Mouse (Mus musculus): ENCODE measurements at regions not wholly inside any gene's neighbourhood (a gene's known extent, or its start where the extent isn't known, plus 50 kb on each side); places are given as distances from the start of the nearest gene placed in this dataset.

DNA sequence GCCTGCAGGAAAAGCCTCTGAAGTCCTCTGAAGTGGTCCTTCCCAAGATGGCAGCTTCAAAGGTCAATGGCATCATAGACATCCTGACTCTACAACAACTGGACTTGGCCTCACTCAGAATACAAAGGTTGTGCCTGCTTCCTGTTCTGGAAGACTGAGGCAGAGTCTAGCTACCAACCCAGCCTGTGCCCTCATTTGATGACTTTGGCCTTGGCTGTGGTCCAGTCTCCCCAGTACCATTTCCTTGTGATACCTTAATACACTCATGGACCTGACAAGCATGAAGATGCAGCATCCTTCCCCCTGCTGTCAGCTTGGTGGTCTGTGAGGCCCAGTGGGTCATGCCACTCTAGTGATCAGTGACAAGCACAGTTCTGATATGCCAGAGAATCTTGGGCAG is 130.6 kb downstream of the Gm4791 start:
- no peak for DNase-seq (ENCODE audit: low spot score in 2 of 2)

DNA sequence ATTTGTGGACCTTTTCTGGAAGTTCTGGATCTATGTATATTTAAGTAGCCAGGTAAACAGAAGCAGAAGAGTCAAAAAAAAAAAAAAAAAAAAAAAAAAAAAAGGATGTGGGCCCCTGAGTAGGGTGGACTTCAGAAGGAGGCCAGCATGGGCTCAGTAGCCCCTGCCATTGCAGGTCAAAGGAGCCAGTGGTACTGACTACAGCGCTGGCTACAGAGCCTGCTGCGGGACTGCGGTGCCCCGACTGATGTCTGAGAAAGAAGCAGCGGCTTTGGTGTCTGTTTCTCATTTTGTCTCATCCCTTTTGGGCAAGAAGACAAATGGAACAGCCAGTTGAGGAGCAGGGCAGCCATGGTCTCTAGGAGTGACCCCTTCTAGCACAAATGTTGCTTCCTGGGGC is 134.9 kb downstream of the Gm4791 start:
- DNase-seq (ENCODE audit: low spot score in 2 of 2), result no peak

DNA sequence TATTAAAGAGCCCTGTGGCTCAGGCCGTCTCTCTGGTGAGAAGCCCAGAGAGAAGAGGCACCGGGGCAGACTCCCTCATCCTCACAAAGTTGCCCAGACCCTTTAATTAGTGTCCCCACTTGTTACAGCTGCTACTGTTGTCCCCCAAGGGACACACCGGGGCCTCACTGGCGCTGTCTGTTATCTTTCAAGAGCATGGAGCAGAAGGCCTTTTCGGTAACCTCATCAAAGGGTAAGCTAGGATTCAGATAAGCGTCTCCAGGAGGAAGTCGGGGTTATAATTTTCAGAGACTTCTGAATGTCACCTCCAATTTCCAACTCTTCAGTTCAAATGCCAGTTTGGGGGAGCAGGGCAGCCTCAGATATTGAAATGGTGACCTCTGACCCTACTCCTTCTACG is 135.3 kb downstream of the Gm4791 start:
- no peak for DNase-seq (ENCODE audit: low spot score in 2 of 2)

DNA sequence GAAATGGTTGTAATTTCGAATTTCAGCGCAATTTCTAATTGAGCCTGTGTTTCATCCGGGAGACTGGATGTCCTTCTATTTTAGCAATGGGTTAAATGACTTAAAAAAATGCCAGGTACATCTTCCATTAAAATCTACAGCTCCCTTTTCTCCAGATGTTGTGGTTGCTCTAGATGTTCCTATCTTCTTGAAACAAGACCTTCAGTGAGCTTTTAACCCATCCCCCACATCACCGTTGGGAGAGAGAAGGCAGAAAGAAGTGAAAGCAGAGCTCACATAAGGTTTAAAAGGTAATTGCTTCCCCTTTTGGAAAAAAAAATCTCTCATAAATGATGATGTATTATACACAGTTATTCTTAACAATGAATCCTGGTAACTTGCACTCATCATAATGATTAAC is 135.9 kb downstream of the Gm4791 start:
- DNase-seq (ENCODE audit: low spot score in 2 of 2), result no peak

DNA sequence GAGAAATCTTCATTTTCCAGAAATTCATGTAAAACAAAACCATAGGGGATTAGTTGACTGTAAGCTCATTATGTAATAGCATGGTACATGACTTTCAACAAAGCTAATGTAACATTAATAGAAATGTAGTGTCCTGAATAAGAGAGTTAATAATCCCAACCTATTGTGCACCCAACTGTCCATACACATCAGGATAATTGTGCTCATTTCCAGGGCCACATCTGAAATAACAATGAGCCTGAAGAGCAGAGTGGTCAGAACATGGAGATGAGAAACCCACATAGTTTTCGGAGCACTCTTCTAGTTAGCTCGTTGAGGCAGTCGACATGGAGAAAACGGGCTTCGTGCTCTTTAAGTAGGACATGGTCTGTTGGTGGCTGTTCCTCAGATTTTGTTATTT is 138.1 kb downstream of the Gm4791 start:
- no peak for DNase-seq (ENCODE audit: low spot score in 2 of 2)

DNA sequence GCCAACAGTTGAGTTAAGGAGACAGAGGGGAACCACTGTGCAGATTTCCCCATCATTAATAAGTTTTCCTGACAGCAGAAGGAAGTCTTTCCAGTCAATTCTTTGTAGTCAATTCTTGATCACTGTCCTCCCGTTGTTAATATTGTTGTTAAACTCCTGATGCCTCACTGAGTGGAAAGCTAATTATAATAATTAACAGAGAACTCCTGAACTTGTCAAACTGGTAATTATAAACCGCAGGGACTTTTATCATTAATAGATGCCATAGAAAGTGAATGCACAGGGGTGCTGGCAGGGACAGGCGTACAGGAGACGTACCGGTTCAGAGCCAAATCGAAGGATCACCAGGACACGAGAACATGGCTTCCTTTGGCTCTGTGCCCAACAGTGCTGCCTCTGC is 154.9 kb downstream of the Gm4791 start:
- no peak for DNase-seq (ENCODE audit: low spot score in 2 of 2)

DNA sequence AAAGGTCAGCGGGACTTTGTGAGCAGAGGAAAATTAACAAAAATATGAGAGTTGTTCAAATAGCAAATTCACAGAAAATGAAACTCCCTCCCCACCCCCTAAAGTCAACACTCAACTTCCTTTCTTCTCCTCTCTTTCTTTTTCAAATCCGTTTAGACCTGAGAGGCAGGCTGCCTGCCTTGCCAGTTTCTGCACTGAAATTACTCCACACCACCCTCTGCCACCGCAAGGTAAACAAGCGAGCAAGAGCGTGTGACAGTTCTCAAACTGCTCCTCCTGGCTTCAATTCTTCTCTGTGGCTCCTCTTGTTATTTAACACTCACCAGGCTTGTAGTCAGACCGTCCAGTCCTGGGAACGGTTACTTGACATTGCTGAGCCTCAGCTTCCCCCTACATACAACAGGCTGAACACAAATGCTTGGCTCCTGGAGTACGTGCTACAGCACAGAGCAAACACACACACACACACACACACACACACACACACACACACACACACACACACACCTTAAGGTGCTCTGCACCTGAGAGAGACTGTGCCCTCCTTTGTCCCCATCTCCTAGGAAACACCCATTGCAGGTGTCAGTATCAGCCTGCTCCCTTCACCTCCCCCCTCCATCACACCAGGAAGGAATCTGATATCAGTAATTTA is 167.1 kb downstream of the Gm4791 start:
- DNase-seq (ENCODE audit: low spot score in 2 of 2), result no peak

DNA sequence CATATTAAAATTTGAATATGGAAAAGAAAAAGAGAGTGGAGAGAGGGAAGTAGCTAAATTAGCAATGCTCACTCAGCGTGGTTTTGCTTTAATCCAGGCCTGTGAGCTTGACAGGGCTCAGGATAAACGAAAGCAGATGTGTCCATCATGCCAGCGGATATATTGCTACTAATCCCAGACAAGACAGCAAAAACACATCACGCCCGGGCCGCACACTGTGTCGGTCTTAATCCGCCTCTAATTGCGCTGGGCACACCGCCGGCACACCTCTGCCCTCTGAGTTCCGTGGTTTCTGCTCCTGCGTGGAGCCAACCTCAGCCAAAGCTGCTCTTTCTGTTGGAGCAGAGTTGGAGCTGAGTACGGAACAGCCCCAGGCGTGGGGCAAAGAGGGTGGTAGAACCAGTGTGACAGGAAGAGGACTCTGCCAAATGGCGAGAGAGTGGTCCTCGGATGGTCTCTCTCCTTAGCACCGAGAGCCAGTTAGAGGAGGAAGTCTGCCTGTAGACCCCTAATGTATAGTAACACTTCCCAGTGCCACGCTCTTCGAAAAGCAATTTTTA is 169.2 kb downstream of the Gm4791 start:
- no peak for DNase-seq (ENCODE audit: low spot score in 2 of 2)

DNA sequence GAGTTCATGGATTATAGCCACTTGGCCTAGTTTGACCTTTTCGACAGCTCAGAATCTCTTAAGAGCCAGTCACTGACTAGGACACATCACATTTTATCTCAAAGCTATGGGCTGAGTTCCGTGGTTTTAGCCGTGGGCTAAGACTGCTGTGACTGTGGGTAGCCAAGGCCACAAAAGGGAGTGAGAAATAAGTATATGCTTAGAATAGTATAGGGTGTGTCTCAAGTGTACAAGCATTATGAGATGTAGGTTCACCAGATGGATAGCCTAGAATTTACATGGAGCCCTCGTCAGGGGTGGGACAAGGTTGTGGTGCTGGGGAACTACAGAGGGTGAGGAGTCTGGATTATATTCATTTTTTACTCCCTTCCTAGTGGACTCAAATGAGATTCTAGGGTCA is 177.5 kb downstream of the Gm4791 start:
- DNase-seq (ENCODE audit: low spot score in 2 of 2), result no peak

DNA sequence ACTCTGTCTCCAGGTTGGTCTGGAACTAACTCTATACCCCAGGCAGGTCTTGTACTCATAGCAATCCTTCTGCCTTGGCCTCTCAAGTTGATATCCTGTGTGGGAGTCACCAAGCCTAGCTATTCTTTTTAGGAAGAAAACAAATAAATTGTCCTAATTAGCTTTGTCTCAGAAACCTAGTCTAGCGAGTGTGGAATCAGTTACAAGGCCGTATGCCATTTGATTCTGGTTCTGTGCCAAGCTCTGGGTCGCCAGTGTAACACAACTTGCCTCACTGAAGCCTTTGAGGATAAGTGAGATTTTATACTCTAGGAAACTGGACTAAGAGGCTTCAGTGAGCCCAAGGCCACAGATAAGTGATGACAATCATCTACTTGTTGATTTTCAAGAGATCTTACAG is 219.6 kb downstream of the Gm4791 start:
- DNase-seq (ENCODE audit: low spot score in 2 of 2), result no peak

DNA sequence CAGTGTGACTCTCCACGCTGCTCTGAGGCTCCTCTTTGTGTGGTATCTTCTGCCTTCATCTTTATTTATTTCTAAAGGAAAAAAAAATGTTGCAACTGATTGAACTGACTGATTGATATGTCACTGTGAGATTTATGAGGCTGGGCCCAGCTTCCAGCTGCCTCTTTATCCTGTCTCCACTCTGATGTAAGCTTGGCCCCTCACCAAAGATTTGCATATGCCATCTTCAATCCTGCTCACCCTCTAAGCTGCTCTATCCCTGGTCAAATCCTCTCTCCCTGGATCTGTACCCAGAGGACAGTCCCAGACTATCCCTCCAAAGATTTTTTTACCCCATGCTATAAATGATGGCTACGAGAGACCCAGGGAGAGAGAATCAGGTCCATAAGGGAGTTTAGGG is 225.0 kb downstream of the Gm4791 start:
- no peak for DNase-seq (ENCODE audit: low spot score in 2 of 2)

DNA sequence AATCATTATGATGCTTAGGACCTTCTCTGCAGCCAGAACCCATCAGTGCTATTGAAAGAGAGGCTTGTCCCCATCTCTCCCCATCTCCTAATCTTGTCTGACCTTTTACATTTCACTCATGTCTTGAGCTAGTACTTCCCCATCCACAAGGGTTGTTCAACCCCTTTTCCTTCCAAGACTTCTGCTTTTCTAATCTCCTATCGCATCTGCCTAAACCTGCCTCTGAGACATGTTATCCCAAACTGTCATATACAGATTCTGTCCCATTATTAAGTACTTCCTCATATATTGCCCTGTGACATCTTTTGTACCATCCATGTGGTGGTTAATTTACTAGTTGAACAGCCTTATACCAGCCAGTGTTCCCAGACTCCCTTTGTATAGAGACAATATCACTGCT is 225.7 kb downstream of the Gm4791 start:
- DNase-seq (ENCODE audit: low spot score in 2 of 2), result no peak

DNA sequence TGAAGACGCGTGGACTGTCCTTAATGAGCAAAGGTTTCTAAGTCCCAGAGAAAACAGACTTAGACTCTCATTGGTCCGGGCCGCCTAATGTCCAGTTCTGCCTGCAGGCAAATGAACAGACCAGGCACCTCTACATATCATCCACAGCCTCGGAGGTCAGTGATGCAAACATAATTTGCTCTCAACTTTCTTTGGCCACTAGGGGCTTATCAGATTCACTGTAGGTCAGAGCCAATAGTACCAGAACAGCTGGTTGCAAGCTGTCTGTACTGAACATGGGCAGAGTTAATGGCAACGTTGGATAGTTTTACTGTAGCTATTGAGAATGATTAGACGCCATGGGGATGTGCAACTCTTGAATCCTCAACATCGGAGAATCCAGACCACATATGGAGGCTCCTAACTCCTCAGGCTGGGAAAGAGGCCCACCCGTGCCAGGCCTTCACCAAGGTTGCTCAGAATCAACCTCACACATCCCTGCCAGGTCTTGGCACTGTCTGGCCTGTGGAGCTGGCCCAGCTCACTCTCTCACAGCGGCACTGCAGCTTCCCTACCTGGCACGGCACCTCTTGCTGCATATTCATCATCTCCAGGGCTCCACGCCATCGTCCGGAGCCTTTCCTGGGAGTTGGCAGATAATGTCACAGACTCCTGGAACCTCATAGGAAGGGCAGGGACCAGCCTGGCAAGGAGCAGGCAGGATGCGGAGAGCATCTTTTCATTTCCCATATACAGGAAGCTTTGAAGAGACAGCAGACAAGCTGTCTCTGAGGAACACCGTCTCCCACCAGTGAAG is 228.1 kb downstream of the Gm4791 start:
- DNase-seq (ENCODE audit: low spot score in 2 of 2), result peak; percentile 53

DNA sequence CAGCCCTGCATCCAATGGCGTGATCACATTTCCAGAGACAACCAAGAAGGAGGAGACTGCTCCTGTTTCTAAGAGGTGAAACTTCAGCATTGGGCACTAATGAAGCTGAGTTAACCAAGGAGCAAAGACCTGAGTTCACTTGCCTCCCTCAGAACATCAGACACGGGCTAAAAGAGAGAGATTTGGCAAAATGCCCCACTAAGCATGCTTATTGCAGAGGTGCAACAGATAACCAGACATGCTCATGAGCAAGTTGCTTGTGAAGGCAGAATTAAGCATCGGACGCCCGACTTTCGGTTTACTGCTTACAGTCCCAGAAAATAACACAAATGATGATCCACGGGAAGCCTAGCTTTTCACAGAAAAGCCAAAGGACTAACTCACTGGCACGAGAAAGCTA is 228.8 kb downstream of the Gm4791 start:
- no peak for DNase-seq (ENCODE audit: low spot score in 2 of 2)

DNA sequence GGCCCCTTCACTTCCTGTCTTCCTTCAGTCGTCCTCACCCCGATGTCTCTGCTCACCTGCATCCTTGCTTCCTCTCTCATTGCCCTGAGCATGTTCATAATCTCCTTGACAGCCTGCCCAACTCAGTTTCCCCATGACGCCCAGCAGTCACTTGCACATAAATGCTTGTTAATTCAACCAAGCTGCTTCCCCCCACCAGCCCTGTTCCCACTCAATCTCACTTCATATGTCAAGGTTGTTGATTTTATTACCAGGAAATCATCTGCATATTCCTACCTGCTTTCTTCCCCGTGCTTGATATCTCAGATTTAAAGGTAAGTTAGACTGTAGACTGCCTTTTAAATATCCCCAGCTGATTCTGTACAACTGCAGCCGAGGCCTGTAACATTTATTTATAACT is 230.2 kb downstream of the Gm4791 start:
- DNase-seq (ENCODE audit: low spot score in 2 of 2), result no peak

DNA sequence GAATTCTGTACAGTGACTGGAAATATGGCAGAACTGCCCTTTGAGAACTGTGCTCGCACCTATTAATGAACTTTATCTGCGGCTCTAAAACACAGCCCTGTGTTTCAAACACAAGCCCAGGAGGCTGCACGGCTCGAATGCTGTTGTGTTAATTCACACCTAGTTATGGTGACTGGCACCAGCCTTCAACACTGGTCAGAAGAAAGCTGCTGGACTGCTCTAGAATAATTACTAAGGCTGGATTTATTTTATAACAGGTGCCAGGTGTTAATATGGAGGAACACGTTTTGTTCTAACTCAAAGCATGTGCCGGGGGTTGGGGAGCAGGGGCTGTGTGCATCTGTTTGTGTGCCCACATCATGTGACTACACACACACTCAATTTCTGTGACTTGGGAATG is 230.8 kb downstream of the Gm4791 start:
- DNase-seq (ENCODE audit: low spot score in 2 of 2), result no peak

DNA sequence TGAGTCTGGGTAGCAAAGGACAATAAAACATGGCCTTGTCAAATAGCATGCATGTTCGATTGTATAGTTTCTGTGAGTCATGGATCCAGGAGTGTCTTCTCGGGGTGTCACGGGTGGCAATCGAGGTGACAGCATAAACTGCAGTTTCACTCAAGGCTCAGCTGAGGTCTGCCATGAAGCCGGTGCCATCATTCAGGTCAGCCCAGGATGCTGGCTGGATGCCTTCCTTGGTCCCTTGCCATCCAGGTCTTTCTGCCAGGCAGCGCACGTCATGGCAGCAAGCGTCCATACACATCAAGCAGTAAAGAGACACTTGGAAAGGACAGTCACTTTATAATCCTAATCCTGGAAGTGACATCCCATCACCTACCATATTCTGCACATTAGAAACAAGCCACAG is 242.4 kb downstream of the Gm4791 start:
- DNase-seq (ENCODE audit: low spot score in 2 of 2), result no peak

DNA sequence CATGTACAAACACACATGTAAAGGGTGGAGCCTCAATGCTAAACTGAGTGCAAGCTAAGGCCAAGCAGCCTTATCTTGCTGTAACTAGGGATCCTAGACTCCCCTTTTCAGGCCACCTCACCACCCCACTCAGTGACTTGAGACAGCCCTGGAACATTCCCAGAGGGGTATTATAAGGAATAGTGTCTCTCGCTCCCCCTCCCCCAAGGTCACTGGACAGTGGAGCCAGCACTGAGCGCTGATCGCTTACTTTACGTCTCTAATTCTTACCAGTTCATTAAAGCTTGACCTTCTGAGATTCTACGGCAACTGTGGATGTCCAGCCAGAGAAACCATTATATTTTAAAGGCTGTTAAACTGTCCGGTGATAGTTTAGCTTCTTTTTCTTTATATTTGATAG is 243.5 kb downstream of the Gm4791 start:
- no peak for DNase-seq (ENCODE audit: low spot score in 2 of 2)

DNA sequence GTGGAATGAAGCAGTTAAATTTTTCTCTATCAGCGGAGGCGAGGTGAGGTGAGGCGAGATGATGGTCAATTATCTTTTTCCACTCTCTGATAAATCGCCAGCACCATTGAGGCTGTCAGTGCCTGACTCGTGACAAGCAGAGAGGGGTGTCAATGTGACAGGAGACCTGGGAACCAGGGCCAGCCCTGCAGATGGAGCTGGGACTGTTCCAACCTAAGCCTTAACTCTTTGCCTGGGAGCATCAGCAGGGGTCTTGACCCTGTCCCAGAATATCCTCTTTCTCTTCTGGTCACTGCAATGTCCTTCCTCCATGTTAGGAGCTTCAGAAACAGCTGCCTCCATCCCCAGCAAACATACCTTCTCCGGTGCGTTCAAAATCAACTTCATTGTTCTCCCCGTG is 244.0 kb downstream of the Gm4791 start:
- DNase-seq (ENCODE audit: low spot score in 2 of 2), result no peak

DNA sequence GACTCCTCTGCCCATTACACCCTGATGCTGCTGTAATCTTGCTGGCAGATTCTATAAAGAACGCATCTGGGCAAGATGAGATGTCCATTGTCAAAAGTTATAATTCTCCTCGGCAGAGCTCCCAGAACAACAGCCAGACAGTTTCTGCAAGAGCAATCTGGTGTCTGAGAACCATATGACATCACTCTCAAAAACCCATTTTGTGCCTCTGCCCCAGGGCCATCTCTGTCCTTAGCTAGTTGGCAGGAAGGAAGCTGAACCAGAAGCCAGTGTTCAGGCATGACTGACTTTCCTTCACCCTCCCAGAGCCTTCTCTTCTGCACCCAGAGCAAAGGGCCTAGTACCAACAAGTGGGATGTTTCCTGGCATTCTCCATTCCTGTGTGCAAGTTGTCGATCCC is 250.5 kb downstream of the Gm4791 start:
- DNase-seq (ENCODE audit: low spot score in 2 of 2), result no peak

DNA sequence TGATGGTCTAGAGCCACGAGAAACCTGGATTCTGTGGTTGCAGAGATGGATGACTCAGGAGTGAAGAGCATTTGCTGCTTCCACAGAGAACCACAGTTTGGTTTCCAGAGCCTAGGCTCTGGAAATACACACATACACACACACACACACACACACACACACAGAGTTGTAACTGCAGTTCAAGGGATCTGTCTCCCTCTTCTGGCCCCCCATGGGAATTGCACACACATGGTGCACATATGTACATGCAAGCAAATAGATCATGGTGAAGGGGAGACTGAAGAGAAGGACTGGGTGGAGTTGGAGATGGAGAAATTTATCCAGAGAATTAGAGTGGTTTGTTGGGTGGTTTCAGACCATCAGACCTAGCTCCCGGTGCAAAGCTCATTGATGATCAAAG is 252.6 kb downstream of the Gm4791 start:
- DNase-seq (ENCODE audit: low spot score in 2 of 2), result no peak

DNA sequence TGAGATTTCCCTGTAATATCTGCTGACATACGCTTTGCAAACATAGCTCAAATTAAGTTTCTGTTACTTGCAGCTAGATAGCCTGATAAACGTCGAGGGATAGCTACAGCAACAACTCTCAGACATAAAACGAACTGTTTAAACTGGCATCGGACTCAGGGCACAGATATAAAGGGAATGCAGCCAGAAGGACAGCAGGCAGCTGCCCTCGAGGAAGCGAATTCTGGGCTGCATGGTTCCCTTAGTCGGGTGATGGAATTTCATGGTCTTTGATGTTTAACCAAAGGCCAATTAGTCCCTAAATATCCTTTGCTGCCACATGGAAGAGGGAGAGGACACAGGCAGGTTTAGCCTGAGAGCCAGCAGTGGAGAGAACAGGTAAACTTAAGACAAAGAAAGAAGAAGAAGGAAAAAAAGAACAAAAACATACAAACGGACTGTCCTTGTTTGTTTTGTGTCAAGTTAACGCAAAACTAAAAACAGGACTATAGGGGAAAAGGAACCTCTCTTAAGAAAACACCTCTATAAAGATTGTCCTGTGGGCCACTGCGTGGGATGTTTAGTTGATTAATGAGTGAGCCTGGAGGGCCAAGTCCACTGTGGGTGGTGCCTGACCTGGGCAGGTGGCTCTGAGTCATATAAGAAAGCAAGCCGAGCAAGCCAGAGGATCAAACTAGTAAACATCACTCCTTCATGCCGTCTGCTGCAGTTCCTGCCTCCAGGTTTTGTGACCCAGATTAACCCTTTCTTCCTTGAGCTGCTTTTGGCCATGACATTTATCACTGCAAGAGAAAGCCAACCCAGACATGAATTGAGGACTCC is 255.5 kb downstream of the Gm4791 start:
- no peak for DNase-seq (ENCODE audit: low spot score in 2 of 2)
